Mouse (Mus musculus) midbrain, embryonic 12.5 days (tissue): Measurements from ENCODE around the gene Smad5. TPM values are rescaled to one million over a fixed set of nuclear protein-coding genes. Genes with fewer than 3 reads are reported as not detected.
A peak's percentile ranks its signal among the peaks of the same experiment; 100 is the strongest.

Experiments used
- ATAC-seq: fragments of 200-750 bp; cut with Nextera tagmentation; 2 replicates; pipeline ENCODE4 v1.8.0; 2017; ENCODE audit warnings: low read depth, moderate TSS enrichment, moderate library complexity; ENCODE audit not compliant: low FRiP score
- H3K27ac ChIP-seq: fragments of 300-500 bp; sonication (generic); replicated peaks from 2 replicates; pipeline ENCODE4 v1.5.1; 2016; ENCODE audit warnings: mild to moderate bottlenecking
- H3K27me3 ChIP-seq: fragments of 300-500 bp; sonication (generic); 2 replicates; pipeline ENCODE4 v1.6.1; 2016; ENCODE audit warnings: mild to moderate bottlenecking
- H3K36me3 ChIP-seq: fragments of 300-500 bp; sonication (generic); 2 replicates; pipeline ENCODE4 v1.6.1; 2016
- H3K4me1 ChIP-seq: fragments of 300-500 bp; sonication (generic); 2 replicates; pipeline ENCODE4 v1.6.1; 2016
- H3K4me2 ChIP-seq: fragments of 300-500 bp; sonication (generic); replicated peaks from 2 replicates; pipeline ENCODE4 v1.6.1; 2016; ENCODE audit warnings: mild to moderate bottlenecking, moderate library complexity
- H3K4me3 ChIP-seq: fragments of 300-500 bp; sonication (generic); 2 replicates; pipeline ENCODE4 v1.5.1; 2016; ENCODE audit warnings: mild to moderate bottlenecking
- H3K9ac ChIP-seq: fragments of 300-500 bp; sonication (generic); replicated peaks from 2 replicates; pipeline ENCODE4 v1.6.1; 2016; ENCODE audit warnings: mild to moderate bottlenecking, moderate library complexity
- H3K9me3 ChIP-seq: fragments of 300-500 bp; sonication (generic); 2 replicates; pipeline ENCODE4 v1.6.1; 2016; ENCODE audit warnings: mild to moderate bottlenecking
- WGBS: fragments of 180-500 bp; shearing (Covaris S2); methylation state at CpG from one replicate; pipeline ENCODE4 v1.1.7; 2016; 5-methylcytosine and 5-hydroxymethylcytosine counted together
- polyA plus RNA-seq: library from polyadenylated mRNA; unstranded; fragments of >200 nt; fragmentation: Nextera tagmentation; extraction: Ambion mirVana; gene quantifications from 2 replicates; pipeline ENCODE4 v1.2.1, GENCODE M21; 2016

The Smad5 gene
- polyA plus RNA-seq, 1 experiment from 2014 or later: 38.3 TPM

DNA sequence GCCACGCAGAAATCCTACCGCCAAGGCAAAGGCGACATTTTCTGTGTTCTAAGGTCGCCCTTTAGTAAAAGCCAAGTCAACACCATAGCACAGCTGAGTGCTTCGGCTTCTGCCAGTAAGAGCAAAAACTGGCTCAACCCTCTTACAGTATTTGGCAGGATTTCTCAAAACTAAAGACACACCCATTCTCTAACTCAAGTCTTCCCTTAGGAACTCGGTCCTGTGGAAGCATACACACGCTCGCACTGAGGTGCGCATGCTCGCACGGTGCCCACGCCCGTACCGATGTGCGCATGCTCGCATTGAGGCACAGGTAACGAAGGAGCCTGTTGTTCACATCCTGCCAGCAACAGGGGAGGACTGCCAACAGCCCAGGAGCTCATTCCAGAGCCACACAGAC lies 20.5 kb upstream of the Smad5 start:
- no peak overlapping the region for H3K4me3 ChIP-seq
- 94% methylated on average over 17 of the region's 17 CpGs for WGBS
- H3K4me2 ChIP-seq: no peak overlapping the region
- no peak for ATAC-seq
- no peak overlapping the region for H3K9ac ChIP-seq
- no peaks in the 10 kb centered on the region for H3K36me3 ChIP-seq
- no peaks in the 10 kb centered on the region for H3K9me3 ChIP-seq
- peaks cover 5% of the 10 kb centered on the region for H3K27me3 ChIP-seq
- 0 out of 2 replicates have a peak, but pooled peaks cover 9% of the 10 kb centered on the region for H3K4me1 ChIP-seq
- H3K27ac ChIP-seq: no peak overlapping the region

DNA sequence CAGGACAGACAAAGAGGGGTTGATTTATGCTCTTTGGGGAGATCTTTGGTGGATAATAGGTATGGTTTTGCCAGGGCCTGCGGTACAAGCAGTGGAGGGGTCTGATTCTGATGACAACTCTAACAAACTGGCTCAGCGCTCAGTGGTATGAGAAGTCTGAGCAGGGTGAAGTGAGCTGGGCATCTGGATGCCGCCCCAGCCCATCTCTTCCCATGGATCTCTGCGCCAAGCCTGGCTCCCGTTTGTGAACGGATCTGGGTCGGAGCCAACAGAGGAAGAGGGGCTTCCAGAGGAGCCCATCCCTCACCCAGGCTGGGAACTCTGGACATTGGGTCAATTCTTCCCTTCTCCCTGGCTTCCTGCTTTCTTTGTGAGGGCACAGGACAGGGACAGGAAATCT lies 19.5 kb upstream of the Smad5 start:
- H3K9me3 ChIP-seq: no peaks in the 10 kb centered on the region
- H3K27ac ChIP-seq: no peak overlapping the region
- no peak overlapping the region for H3K9ac ChIP-seq
- no peak overlapping the region for H3K4me3 ChIP-seq
- peaks cover 5% of the 10 kb centered on the region for H3K27me3 ChIP-seq
- no peak for ATAC-seq
- no peaks in the 10 kb centered on the region for H3K36me3 ChIP-seq
- 94% methylated on average over 7 of the region's 7 CpGs for WGBS
- no peak overlapping the region for H3K4me2 ChIP-seq
- 0 out of 2 replicates have a peak, but pooled peaks cover 4% of the 10 kb centered on the region for H3K4me1 ChIP-seq

DNA sequence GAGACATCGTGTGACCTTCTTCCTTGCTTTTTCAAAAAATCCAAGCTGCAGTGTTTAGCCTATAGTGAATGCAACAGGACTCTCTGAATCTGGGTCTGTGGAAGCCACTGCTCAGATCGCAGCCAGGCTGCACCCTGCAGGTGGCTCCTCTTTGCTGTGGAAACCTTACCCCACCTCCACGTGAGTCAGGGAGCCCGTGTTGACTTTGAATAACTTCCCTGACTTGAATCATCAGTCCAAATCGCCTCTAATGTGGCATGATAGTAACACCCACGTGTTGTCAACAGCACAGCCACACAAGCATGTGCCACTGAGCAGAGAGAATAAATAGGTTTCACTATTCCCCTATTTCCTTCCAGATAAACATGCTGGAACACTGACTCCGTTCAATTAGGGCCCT lies 10.8 kb upstream of the Smad5 start:
- H3K36me3 ChIP-seq: no peaks in the 10 kb centered on the region
- H3K9ac ChIP-seq: no peak overlapping the region
- peaks cover 9% of the 10 kb centered on the region for H3K4me1 ChIP-seq
- no peak for ATAC-seq
- H3K27ac ChIP-seq: no peak overlapping the region
- no peak overlapping the region for H3K4me2 ChIP-seq
- H3K27me3 ChIP-seq: peaks cover 13% of the 10 kb centered on the region; the same call in 1 of the 2 replicates
- no peak overlapping the region for H3K4me3 ChIP-seq
- H3K9me3 ChIP-seq: no peaks in the 10 kb centered on the region
- 71% methylated on average over 7 of the region's 7 CpGs for WGBS

- Histone ChIP-seq H3K4me2 (no peak overlapping the region), H3K9me3 (no peaks in the 10 kb centered on the region), H3K36me3 (no peaks in the 10 kb centered on the region), H3K4me1 (peaks cover 15% of the 10 kb centered on the region), H3K27ac (no peak overlapping the region), H3K4me3 (no peak overlapping the region), H3K9ac (no peak overlapping the region), H3K27me3 (peaks cover 14% of the 10 kb centered on the region; the same call in 1 of the 2 replicates)
- 91% methylated on average over 6 of the region's 6 CpGs for whole genome bisulfite sequencing
- ATAC-seq: no peak
These were observed 10.2 kb upstream of the Smad5 start for GRCm38 (mm10) chr13:56692644-56693043.

DNA sequence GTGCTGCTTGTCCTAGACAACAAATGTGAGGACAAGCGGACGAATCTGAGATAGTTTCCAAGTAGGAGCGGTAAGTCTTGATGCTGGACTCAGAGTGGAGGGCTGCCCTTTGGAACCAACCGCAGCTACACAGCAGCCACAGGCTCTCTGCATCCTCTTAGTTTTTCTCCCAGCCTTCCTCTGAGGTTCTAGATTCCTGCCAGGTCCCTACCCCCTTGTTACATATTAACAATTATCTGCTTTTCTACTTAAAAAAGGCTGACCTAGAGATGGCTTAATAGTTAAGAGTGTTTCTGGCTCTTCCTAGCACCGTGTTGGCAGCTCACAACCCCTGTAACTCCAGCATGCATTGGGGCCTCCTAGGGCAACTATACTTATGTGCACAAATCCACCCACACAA lies 7.1 kb upstream of the Smad5 start:
- Histone ChIP-seq H3K4me3 (no peak overlapping the region), H3K27me3 (peaks cover 13% of the 10 kb centered on the region; the same call in 1 of the 2 replicates), H3K9ac (no peak overlapping the region), H3K9me3 (no peaks in the 10 kb centered on the region), H3K4me2 (no peak overlapping the region), H3K4me1 (peaks cover 29% of the 10 kb centered on the region), H3K27ac (no peak overlapping the region), H3K36me3 (no peaks in the 10 kb centered on the region)
- no peak for ATAC-seq
- 91% methylated on average over 5 of the region's 5 CpGs for WGBS

GRCm38 (mm10) chr13:56696699-56697098 lies 6.1 kb upstream of the Smad5 start:
- Histone ChIP-seq H3K27ac (no peak overlapping the region), H3K9ac (no peak overlapping the region), H3K9me3 (no peaks in the 10 kb centered on the region), H3K4me2 (no peak overlapping the region), H3K4me3 (no peak overlapping the region), H3K4me1 (peaks cover 29% of the 10 kb centered on the region), H3K36me3 (no peaks in the 10 kb centered on the region), H3K27me3 (peaks cover 7% of the 10 kb centered on the region; the same call in 1 of the 2 replicates)
- 85% methylated on average over 5 of the region's 5 CpGs for WGBS
- no peak for ATAC-seq

DNA sequence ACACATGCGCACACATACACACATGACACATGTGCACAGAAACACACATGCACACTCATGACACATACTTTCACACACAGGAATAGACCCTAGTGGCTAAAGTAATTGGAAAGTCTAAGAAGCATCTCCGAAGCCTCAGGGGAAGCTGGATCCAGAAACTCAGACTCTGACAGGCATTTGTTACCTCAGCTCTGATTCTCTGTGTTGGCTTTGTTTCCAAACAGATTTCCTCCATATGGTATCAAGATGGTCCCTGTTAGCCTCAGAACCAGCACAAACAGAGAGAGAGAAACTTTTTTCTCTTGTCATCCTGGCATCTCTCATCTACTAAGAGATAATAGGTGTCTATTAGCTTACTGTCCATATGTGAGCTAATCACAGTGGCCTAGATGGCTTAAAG lies 5.6 kb upstream of the Smad5 start:
- Histone ChIP-seq H3K27me3 (peaks cover 7% of the 10 kb centered on the region; the same call in 1 of the 2 replicates), H3K4me3 (no peak overlapping the region), H3K4me2 (no peak overlapping the region), H3K27ac (no peak overlapping the region), H3K36me3 (no peaks in the 10 kb centered on the region), H3K9me3 (no peaks in the 10 kb centered on the region), H3K4me1 (peaks cover 32% of the 10 kb centered on the region), H3K9ac (no peak overlapping the region; the same call in 1 of the 2 replicates)
- 90% methylated on average over 2 of the region's 2 CpGs for WGBS
- ATAC-seq: no peak

DNA sequence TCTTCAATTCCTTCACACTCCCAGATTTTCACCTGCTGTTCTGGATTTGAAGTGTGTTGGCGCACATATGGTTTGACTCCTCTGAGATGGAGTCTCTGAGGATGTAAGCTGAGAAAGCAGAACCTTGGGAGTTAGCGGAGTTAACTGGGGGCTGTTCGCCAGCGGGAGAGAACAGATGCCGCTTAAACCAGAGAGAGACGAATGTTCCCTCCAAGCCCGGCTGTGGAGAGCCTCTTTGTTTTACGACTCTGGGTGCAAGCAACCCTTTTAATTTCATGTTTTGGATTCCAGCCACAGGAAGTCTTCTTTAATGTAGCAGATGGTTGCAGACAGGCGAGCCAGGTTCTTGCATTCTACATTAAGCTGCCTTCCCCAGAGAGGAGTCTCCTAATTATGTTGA lies 4.4 kb upstream of the Smad5 start:
- WGBS: 28% methylated on average over 9 of the region's 9 CpGs
- no peaks in the 10 kb centered on the region for H3K9me3 ChIP-seq
- peaks cover 7% of the 10 kb centered on the region; the same call in 1 of the 2 replicates for H3K27me3 ChIP-seq
- H3K27ac ChIP-seq: peak overlapping the region; percentile 22; the same call in 1 of the 2 replicates
- H3K9ac ChIP-seq: 0 out of 2 replicates have a peak overlapping the region, but pooled peaks have one; percentile 4
- no peak for ATAC-seq
- no peak overlapping the region for H3K4me2 ChIP-seq
- peaks cover 37% of the 10 kb centered on the region for H3K4me1 ChIP-seq
- no peak overlapping the region for H3K4me3 ChIP-seq
- H3K36me3 ChIP-seq: no peaks in the 10 kb centered on the region

DNA sequence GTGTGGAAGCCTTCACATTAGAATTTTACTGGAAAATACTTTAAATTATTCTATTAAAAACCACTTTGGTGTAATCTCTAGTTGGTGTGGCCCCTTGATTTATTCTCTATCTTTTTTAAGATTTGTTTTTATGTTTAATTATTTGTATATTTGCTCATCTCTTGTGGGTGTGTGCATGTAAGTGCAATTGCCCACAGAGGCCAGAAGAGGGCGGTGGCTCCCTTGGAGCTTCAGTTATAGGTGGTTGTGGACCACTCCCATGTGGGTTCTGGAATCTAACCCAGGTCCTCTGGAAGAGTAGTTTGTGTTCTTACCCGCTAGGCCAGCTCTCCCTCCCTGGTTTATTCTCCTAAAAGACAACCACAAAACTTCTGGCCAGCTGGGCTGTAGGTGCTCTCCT lies 3.4 kb upstream of the Smad5 start:
- peaks cover 39% of the 10 kb centered on the region for H3K4me1 ChIP-seq
- no peaks in the 10 kb centered on the region for H3K9me3 ChIP-seq
- H3K27me3 ChIP-seq: peaks cover 7% of the 10 kb centered on the region; the same call in 1 of the 2 replicates
- no peak overlapping the region for H3K4me3 ChIP-seq
- H3K36me3 ChIP-seq: no peaks in the 10 kb centered on the region
- H3K9ac ChIP-seq: no peak overlapping the region
- ATAC-seq: no peak
- WGBS: 89% methylated on average over 2 of the region's 2 CpGs
- no peak overlapping the region for H3K27ac ChIP-seq
- H3K4me2 ChIP-seq: no peak overlapping the region

DNA sequence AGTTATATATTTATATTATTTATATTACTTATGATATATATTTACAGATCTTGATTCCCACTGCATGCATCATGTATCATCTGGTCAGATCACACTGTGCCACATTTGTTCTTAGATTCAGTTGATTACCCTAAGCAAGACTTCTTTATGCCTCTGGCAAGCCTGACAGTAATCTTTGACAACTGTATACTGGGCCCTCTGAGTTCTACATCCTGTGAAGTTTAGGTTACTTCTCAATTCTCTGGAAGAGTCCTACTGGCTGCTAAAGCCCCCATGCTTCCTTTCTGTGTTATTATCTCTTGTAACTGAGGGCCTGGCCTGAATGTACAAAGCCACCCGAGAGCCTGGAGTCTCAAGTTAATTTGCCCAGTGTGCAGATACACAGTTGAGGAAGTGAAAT lies 1.8 kb upstream of the Smad5 start:
- H3K4me3 ChIP-seq: no peak overlapping the region
- no peak for ATAC-seq
- WGBS: 68% methylated on average over 1 of the region's 1 CpGs
- no peaks in the 10 kb centered on the region for H3K9me3 ChIP-seq
- H3K9ac ChIP-seq: no peak overlapping the region
- no peak overlapping the region for H3K27ac ChIP-seq
- no peak overlapping the region for H3K4me2 ChIP-seq
- H3K4me1 ChIP-seq: peaks cover 54% of the 10 kb centered on the region
- H3K36me3 ChIP-seq: no peaks in the 10 kb centered on the region
- peaks cover 7% of the 10 kb centered on the region; the same call in 1 of the 2 replicates for H3K27me3 ChIP-seq

- 0 out of 2 replicates have a peak overlapping the region, but pooled peaks have one; percentile 96 for H3K9ac ChIP-seq
- H3K36me3 ChIP-seq: no peaks in the 10 kb centered on the region
- H3K27me3 ChIP-seq: peaks cover 2% of the 10 kb centered on the region; the same call in 1 of the 2 replicates
- ATAC-seq: no peak
- H3K9me3 ChIP-seq: no peaks in the 10 kb centered on the region
- peaks cover 52% of the 10 kb centered on the region for H3K4me1 ChIP-seq
- 60% methylated on average over 10 of the region's 10 CpGs for WGBS
- no peak overlapping the region for H3K4me3 ChIP-seq
- H3K27ac ChIP-seq: 0 out of 2 replicates have a peak overlapping the region, but pooled peaks have one; percentile 99
- H3K4me2 ChIP-seq: no peak overlapping the region
These were observed 886 bp upstream of the Smad5 start for GRCm38 (mm10) chr13:56701924-56702323.

GRCm38 (mm10) chr13:56703222-56703870 lies 536 bp downstream of the Smad5 start:
- no peaks in the 10 kb centered on the region for H3K9me3 ChIP-seq
- H3K4me2 ChIP-seq: peak overlapping the region; percentile 71
- peak; percentile 81 for ATAC-seq
- peak overlapping the region; percentile 96 for H3K9ac ChIP-seq
- peaks cover 10% of the 10 kb centered on the region for H3K36me3 ChIP-seq
- WGBS: under 1% methylated on average over 59 of the region's 80 CpGs
- peak overlapping the region; percentile 99 for H3K27ac ChIP-seq
- peak overlapping the region; percentile 56 for H3K4me3 ChIP-seq
- peaks cover 48% of the 10 kb centered on the region for H3K4me1 ChIP-seq
- no peaks in the 10 kb centered on the region for H3K27me3 ChIP-seq
